Mouse (Mus musculus) hindbrain, postnatal 0 days (tissue): ENCODE measurements around the gene Gm1110. TPM values are rescaled to one million over a fixed set of nuclear protein-coding genes. Genes with fewer than 3 reads are reported as not detected.

ENCODE experiments used
- ATAC-seq: fragments of 200-750 bp; cut with Nextera tagmentation; 2 replicates; pipeline ENCODE4 v1.8.0; 2017; ENCODE audit warnings: mild to moderate bottlenecking, moderate TSS enrichment, moderate library complexity
- DNase-seq: peaks from one replicate; pipeline ENCODE4 v3.0.0-alpha.2; 2015; ENCODE audit warnings: low spot score
- H3K27ac ChIP-seq: fragments of 300-500 bp; sonication (generic); 2 replicates; pipeline ENCODE4 v1.5.1; 2014; ENCODE audit warnings: mild to moderate bottlenecking
- H3K27me3 ChIP-seq: fragments of 300-500 bp; sonication (generic); 2 replicates; pipeline ENCODE4 v1.6.1; 2014; ENCODE audit warnings: low read length, mixed read lengths; ENCODE audit not compliant: insufficient read depth
- H3K36me3 ChIP-seq: fragments of 300-500 bp; sonication (generic); 2 replicates; pipeline ENCODE4 v1.6.1; 2014; ENCODE audit warnings: low read length, mixed read lengths; ENCODE audit not compliant: insufficient read depth
- H3K4me1 ChIP-seq: fragments of 300-500 bp; sonication (generic); 2 replicates; pipeline ENCODE4 v1.6.1; 2014; ENCODE audit warnings: antibody characterized with exemption, low read length, mixed read lengths; ENCODE audit not compliant: insufficient read depth
- H3K4me2 ChIP-seq: fragments of 300-500 bp; sonication (generic); 2 replicates; pipeline ENCODE4 v1.6.1; 2014; ENCODE audit warnings: low read depth, mild to moderate bottlenecking, low read length, moderate library complexity, mixed read lengths
- H3K4me3 ChIP-seq: fragments of 300-500 bp; sonication (generic); 2 replicates; pipeline ENCODE4 v1.5.1; 2014; ENCODE audit warnings: low read length
- H3K9ac ChIP-seq: fragments of 300-500 bp; sonication (generic); replicated peaks from 2 replicates; pipeline ENCODE4 v1.6.1; 2014; ENCODE audit warnings: mild to moderate bottlenecking, low read length, moderate library complexity, mixed read lengths
- H3K9me3 ChIP-seq: fragments of 300-500 bp; sonication (generic); 2 replicates; pipeline ENCODE4 v1.6.1; 2016; ENCODE audit warnings: low read length, mixed read lengths
- CTCF ChIP-seq: IDR thresholded peaks from 2 replicates; pipeline ENCODE4 v1.5.1; 2016; ENCODE audit warnings: antibody characterized with exemption, control low read depth, low read depth
- WGBS: fragments of 180-500 bp; shearing (Covaris S2); extraction: QIAGEN DNeasy Blood & Tissue Kit; methylation state at CpG from one replicate; pipeline ENCODE4 v1.1.7; 2014; 5-methylcytosine and 5-hydroxymethylcytosine counted together
- polyA plus RNA-seq: library from polyadenylated mRNA; unstranded; fragments of >200 nt; fragmentation: Nextera tagmentation; extraction: Ambion mirVana; gene quantifications from 2 replicates; pipeline ENCODE4 v1.2.1, GENCODE M21; 2015
- total RNA-seq: library from RNA; depleted of rRNA; stranded (reverse); fragments of >200 nt; gene quantifications from 2 replicates; pipeline ENCODE4 v1.2.3, GENCODE M21; 2014; rRNA removed

Gm1110 gene
- total and polyA plus RNA-seq, 2 experiments from 2014 or later: 0.16 to 0.61 TPM

- no peak within 1 kb of the TSS for H3K4me2 ChIP-seq
- no peak for TF ChIP-seq CTCF
- H3K27ac ChIP-seq: no peak within 1 kb of the TSS
- no peak within 1 kb of the TSS for H3K4me3 ChIP-seq
- no peaks in the 10 kb centered on the region for H3K4me1 ChIP-seq
- H3K36me3 ChIP-seq: no peaks in the 10 kb centered on the region
- DNase-seq (no peak), ATAC-seq (no peak)
- 79% methylated on average over 5 of the region's 5 CpGs for WGBS
- H3K9ac ChIP-seq: no peak within 1 kb of the TSS
- H3K27me3 ChIP-seq: no peaks in the 10 kb centered on the region
- H3K9me3 ChIP-seq: no peaks in the 10 kb centered on the region; the same call in 1 of the 2 replicates
Observed at GRCm38 (mm10) chr9:26860751-26861150, 62.2 kb downstream of the Gm1110 start, which contains the start of gene Glb1l3. Gene Glb1l3, minus strand, starts transcription at chr9:26860890.

- 80% methylated on average over 3 of the region's 3 CpGs for WGBS
- H3K27me3 ChIP-seq: no peaks in the 10 kb centered on the region
- no peak overlapping the region for H3K4me2 ChIP-seq
- H3K27ac ChIP-seq: no peak overlapping the region
- TF ChIP-seq CTCF: no peak
- no peaks in the 10 kb centered on the region for H3K4me1 ChIP-seq
- no peaks in the 10 kb centered on the region for H3K36me3 ChIP-seq
- H3K9me3 ChIP-seq: no peaks in the 10 kb centered on the region
- no peak for DNase-seq
- no peak overlapping the region for H3K9ac ChIP-seq
- H3K4me3 ChIP-seq: no peak overlapping the region
- no peak for ATAC-seq
Observed at GRCm38 (mm10) chr9:26831089-26831488, 91.8 kb downstream of the Gm1110 start.

Other genes starting within 250 kb of the Gm1110 start
- 180 and 203 TPM in 2 replicates for gene B3gat1, start 189.4 kb downstream of the Gm1110 start, total RNA-seq
- gene B3gat1, start 189.4 kb downstream of the Gm1110 start, polyA plus RNA-seq: 32.8 and 37.6 TPM in 2 replicates
- gene Glb1l2, start 116.6 kb downstream of the Gm1110 start, total RNA-seq: 1.9 and 7.4 TPM in 2 replicates
- gene Glb1l2, start 116.6 kb downstream of the Gm1110 start, polyA plus RNA-seq: 2.6 and 3.1 TPM in 2 replicates
- not detected in 2 replicates for gene Glb1l3, start 62.2 kb downstream of the Gm1110 start, total RNA-seq
- gene Glb1l3, start 62.2 kb downstream of the Gm1110 start, polyA plus RNA-seq: 0.39 TPM in 1 of 2 replicates, not detected in the other
- gene Acad8, start 76.5 kb upstream of the Gm1110 start, total RNA-seq: 12.7 and 24.0 TPM in 2 replicates
- 29.4 and 32.5 TPM in 2 replicates for gene Acad8, start 76.5 kb upstream of the Gm1110 start, polyA plus RNA-seq
- 35.3 and 36.9 TPM in 2 replicates for gene Thyn1, start 76.6 kb upstream of the Gm1110 start, total RNA-seq
- 147 and 148 TPM in 2 replicates for gene Thyn1, start 76.6 kb upstream of the Gm1110 start, polyA plus RNA-seq
- gene Vps26b, start 107.0 kb upstream of the Gm1110 start, total RNA-seq: 141 and 162 TPM in 2 replicates
- 69.2 and 74.3 TPM in 2 replicates for gene Vps26b, start 107.0 kb upstream of the Gm1110 start, polyA plus RNA-seq
- 21.3 and 22.3 TPM in 2 replicates for gene Ncapd3, start 107.1 kb upstream of the Gm1110 start, total RNA-seq
- 6.9 and 7.4 TPM in 2 replicates for gene Ncapd3, start 107.1 kb upstream of the Gm1110 start, polyA plus RNA-seq
- 33.8 and 37.6 TPM in 2 replicates for gene Jam3, start 232.3 kb upstream of the Gm1110 start, total RNA-seq
- gene Jam3, start 232.3 kb upstream of the Gm1110 start, polyA plus RNA-seq: 28.9 and 32.6 TPM in 2 replicates